Mouse (Mus musculus) gastrocnemius, postnatal 4 days (tissue): ENCODE results near the gene Pskh1. TPM values are rescaled to one million over a fixed set of nuclear protein-coding genes. Genes with fewer than 3 reads are reported as not detected.

Source experiments
- DNase-seq, 2 experiments: peaks; one replicate each; pipeline ENCODE4 v3.0.0; 2021 to 2022; ENCODE audit warnings: low spot score in 2 of 2, mixed read lengths in 2 of 2
- long read RNA-seq, 2 experiments: library from polyadenylated mRNA; stranded (forward); transcript quantifications; one replicate each; pipeline ENCODE4 v2.0.0; 2021
- total RNA-seq, 2 experiments: library from RNA; stranded (reverse); gene quantifications; 2 replicates each; pipeline ENCODE4 v1.2.3; 2021

Pskh1 gene
- 10 to 100 TPM; 24.7 to 25.0 TPM for total RNA-seq
- long read RNA-seq, experiment 1, transcript Pskh1-201 (3 exons, 3,255 nt), result major isoform, 29 of 47 reads
- long read RNA-seq, experiment 1, partial matches to known transcripts, result 4 of 47 reads
- long read RNA-seq, experiment 1, other reads (novel, unspliced or antisense), result 14 of 47 reads
- long read RNA-seq, experiment 2, transcript Pskh1-201 (3 exons, 3,255 nt), result major isoform, 43 of 55 reads
- long read RNA-seq, experiment 2, partial matches to known transcripts, result 2 of 55 reads
- long read RNA-seq, experiment 2, other reads (novel, unspliced or antisense), result 10 of 55 reads

- DNase-seq, result peak; percentile 88 to 91
These were observed at the start of gene Pskh1 for GRCm38 (mm10) chr8:105900180-105900940. Pskh1 (plus strand) TSS chr8:105900441.

DNA sequence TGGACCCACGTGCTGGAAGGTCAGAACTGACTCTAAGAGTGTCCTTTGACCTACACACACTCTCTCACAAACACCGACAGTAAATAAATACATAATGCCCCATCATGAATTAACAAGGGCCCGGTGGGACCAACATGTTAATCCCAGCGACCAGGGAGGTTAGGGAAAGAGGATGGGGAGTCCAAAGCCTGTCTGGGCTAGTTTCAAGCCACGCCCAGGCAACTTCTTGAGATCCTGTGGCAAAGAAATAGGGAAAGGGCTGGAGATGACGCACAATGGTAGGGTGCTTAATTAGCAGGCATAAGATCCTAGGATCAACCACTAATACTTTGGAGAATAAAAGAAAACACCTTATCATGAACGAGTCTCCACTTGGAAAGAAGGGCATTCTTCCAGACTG is 49.6 kb upstream of the Pskh1 start:
- no peak for DNase-seq

DNA sequence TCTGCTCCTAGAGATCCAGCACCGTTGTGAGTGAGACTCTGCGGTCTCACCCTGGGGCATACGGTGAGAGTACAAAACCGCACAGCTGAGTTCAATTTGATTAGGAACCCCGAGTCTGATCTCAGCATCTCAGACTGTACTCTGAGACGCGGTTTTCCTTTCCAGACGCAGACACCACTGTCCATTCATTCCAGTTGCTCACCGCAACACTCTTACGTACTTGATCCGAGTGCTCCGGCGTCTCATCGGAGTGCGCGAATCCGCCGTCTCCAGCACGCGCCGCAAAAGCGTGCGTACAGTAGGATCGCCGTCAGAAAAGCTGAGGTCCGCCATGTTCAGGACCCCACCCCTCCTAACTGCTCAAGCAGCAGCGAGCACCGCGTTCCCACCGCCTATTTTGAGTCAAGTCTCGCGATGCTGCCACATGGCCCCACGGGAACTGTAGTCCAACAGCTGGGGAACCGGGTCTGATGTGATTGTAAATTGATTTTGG is 48.5 kb upstream of the Pskh1 start:
- peak; percentile 80 to 91 for DNase-seq

DNA sequence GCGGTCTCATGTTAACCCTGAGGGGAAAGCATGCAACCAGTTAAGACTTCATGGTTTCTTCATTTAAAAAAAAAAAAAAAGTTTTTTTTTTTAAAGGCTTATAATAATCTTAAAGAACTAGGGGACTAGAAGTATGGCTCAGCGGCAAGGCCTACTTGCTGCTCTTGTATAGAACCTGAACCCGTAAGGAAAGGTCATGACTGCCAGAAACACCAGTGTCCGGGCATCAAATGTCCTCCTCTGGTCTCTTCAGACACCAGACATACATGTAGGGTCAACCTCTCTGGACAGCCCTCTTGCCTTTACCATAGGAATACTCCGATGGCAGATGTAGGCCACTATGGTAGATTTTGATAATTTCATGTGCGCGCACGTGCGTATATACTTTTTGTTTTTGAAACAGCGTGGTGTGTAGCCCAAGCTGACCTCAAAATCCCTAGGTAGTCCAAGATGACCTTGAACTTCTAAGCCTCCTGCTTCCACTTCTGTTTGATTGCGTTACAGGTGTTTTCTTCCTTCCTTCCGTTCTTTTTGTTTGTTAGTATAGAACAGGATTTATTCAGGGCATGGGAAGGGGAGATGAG is 48.0 kb upstream of the Pskh1 start:
- DNase-seq, result no peak

DNA sequence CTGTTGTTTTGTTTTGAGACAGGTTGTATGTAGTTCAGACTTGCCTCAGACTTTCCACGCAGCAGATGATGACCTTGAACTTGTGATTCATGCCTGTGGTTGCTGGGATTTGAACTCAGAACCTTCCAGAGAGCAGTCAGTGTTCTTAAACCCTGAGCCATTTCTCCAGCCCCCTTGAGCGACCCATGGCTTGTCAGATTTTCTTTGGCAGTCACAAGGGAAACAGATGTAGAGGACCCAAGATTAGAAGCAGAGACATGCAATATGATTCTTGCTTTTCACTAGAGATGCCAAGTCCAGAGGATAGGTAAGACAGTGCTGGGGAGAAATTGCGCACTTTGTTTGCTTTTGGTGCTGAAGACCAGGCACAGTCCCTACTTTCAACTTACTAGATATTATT is 47.1 kb upstream of the Pskh1 start, which contains the start of gene Cenpt:
Gene Cenpt (minus strand): TSS at position 101 of the 400 bp plus-strand sequence.
- no peak for DNase-seq

- DNase-seq, result no peak
These were observed 45.9 kb upstream of the Pskh1 start for GRCm38 (mm10) chr8:105854303-105854702.

DNA sequence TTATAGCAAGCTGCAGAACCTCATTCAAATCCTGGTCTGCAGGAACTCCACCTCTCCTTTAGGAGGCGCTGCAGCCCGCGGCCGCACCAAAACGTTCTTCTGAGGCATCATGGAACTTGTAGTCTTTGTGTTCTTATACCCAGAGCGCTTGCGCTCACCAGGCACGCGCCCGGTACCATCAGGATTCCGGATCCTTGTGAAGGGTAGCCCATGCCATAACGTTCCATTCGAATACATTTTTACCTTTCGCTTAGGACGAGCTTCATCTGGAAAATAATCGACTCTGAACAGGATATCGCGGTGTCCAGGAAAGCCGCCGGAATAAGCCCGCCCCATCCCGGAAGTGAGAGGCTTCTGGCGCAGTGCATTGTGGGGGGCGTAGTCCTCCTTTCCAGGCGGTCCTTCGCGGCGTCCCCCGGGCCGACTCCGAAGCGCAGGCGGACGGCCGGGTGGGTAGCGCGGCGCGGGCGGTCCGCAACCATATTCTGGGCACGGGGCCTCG is 45.5 kb upstream of the Pskh1 start, which contains the start of gene Thap11:
Gene Thap11 (plus strand): TSS at position 418 of the 502 bp plus-strand sequence.
- DNase-seq, result peak; percentile 87 to 95

DNA sequence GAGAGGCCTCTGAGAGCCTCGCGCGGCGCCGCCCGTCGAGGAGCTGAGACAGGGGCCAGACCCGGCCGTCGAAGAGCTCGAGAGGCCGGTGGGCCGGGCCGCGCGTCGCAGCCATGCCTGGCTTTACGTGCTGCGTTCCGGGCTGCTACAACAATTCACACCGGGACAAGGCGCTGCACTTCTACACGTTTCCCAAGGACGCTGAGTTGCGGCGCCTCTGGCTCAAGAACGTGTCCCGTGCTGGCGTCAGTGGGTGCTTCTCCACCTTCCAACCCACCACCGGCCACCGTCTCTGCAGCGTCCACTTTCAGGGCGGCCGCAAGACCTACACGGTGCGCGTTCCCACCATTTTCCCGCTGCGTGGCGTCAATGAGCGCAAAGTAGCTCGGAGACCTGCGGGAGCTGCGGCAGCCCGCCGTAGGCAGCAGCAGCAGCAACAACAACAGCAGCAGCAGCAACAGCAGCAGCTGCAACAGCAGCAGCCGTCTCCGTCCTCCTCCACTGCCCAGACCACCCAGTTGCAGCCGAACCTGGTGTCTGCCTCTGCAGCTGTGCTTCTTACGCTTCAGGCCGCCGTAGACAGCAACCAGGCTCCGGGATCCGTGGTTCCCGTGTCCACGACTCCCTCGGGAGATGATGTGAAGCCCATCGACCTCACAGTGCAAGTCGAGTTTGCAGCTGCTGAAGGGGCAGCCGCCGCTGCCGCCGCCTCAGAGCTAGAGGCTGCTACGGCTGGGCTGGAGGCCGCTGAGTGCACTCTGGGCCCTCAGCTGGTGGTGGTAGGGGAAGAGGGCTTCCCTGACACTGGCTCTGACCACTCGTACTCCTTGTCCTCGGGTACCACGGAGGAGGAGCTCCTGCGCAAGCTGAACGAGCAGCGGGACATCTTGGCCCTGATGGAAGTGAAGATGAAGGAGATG is 44.7 kb upstream of the Pskh1 start:
- peak; percentile 32 to 68 for DNase-seq

GRCm38 (mm10) chr8:105856168-105856835 is 43.9 kb upstream of the Pskh1 start:
- DNase-seq, result no peak

GRCm38 (mm10) chr8:105858495-105858894 is 41.7 kb upstream of the Pskh1 start:
- no peak for DNase-seq

GRCm38 (mm10) chr8:105859314-105859713 is 40.9 kb upstream of the Pskh1 start:
- no peak for DNase-seq

- peak; percentile 79 to 93 for DNase-seq
These were observed 39.9 kb upstream of the Pskh1 start, which contains the start of gene Nutf2 for GRCm38 (mm10) chr8:105860143-105860981. Nutf2 (plus strand) TSS chr8:105860580.

- no peak for DNase-seq
These were observed 38.3 kb upstream of the Pskh1 start for GRCm38 (mm10) chr8:105861951-105862350.

DNA sequence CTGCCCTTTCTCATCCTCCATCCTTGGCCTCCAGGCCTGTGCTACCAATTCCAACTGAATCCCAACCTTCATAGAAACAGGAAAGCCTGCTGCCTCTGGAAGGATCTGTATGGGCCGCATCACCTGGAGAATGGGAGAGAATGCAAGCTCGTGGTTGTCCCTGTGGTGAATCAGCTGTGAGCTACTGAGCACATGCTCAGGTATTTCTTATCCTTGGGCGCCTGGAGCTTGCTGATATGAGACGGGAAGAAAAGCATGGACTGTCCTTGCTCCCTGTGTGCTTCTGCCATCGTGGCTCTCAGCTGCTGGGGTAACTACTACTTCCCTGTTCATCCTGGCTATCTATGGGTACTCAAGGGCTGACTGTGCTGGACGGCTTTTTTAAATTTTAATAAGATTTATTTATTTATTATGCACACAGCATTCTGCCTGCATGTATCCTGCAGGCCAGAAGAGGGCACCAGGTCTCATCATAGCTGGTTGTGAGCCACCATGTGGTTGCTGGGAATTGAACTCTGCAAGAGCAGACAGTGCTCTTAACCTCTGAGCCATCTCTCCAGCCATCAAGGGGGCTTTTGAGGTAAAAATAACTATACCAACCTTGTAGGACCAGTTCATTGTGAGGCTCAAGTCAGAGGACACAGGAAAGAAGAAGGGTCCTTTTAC is 33.7 kb upstream of the Pskh1 start:
- DNase-seq, result no peak

- DNase-seq, result no peak
These were observed 25.9 kb upstream of the Pskh1 start for GRCm38 (mm10) chr8:105874301-105874700.

DNA sequence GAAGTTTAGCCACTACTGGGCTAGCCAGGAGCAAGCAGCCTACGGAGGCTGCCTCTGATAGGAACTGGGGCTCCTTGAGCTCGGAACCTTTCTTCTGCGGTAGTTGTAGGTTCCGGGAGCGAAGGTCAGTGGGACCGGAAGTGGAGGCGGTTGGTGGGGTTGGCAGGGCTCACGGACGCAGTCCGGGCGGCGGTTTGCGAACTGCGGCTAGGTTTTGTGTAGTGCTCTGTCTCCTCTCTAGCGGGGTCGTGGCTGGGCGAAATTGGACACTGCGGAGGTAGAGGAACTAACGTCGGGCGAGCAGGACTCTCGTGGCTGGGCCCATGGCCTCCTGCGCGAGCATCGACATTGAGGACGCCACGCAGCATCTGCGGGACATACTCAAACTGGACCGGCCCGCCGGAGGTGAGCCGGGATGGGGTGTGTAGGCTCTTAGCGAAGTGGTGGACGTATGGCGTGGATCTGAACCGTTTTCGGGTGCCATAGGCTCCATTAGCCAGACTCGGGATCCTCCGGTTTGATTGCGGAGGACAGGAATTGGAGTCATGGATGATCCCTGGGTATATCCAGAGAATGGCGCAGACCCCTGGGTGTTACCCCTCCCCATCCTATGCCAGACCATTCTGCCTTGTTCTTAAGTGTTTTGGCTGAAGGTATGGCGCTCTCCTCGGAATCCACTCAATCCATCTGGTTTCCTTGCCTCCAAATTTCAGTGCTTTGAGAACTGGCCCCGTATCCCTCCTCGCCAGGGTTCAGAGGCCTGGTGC is 19.3 kb upstream of the Pskh1 start, which contains the start of gene Edc4:
Gene Edc4 (plus strand): TSS at position 128 of the 767 bp plus-strand sequence.
- peak; percentile 67 to 85 for DNase-seq

DNA sequence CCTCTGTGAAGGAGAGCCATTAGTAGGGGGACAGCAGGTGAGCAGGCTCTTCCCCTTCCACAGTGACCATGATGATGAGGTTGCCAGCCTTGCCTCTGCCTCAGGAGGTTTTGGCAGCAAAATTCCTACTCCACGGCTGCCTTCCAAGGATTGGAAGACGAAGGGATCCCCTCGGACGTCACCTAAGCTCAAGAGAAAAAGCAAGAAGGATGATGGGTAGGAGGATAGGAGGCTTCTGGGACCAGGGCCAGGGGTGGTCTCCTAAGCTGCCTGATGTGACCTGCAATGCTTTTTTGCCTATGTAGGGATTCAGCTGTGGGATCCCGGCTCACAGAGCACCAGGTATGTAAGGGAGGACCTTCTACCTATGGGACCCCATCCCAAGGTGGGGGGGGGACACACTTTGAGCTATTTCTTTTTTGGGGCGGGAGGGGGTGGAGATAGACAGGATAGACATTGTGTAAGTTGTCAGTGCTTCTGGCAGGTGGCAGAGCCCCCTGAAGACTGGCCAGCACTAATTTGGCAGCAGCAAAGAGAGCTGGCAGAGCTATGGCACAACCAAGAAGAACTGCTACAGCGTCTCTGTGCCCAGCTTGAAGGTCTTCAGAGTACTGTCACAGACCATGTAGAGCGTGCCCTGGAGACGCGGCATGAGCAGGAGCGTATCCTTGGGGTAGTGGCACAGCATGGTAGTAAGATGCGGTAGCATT is 10.3 kb upstream of the Pskh1 start:
- no peak for DNase-seq
